Mouse (Mus musculus) erythroblast, embryonic 14.5 days (primary cell): ENCODE measurements around the gene Fyn. TPM values are rescaled to one million over a fixed set of nuclear protein-coding genes. Genes with fewer than 3 reads are reported as not detected.

Source experiments
- H3K27me3 ChIP-seq: 2 replicates; pipeline ENCODE4 v1.6.1; 2012; ENCODE audit warnings: inconsistent platforms; ENCODE audit not compliant: control insufficient read depth
- H3K36me3 ChIP-seq: 2 replicates; pipeline ENCODE4 v1.6.1; 2012; ENCODE audit warnings: mild to moderate bottlenecking, inconsistent platforms; ENCODE audit not compliant: control insufficient read depth
- H3K4me1 ChIP-seq: 2 replicates; pipeline ENCODE4 v1.6.1; 2012; ENCODE audit warnings: inconsistent platforms; ENCODE audit not compliant: control insufficient read depth
- H3K4me3 ChIP-seq: replicated peaks from 2 replicates; pipeline ENCODE3; 2012; ENCODE audit warnings: moderate library complexity, mild to moderate bottlenecking, inconsistent platforms
- H3K9me3 ChIP-seq: 2 replicates; pipeline ENCODE4 v1.6.1; 2012; ENCODE audit warnings: low read length, inconsistent platforms, mixed read lengths; ENCODE audit not compliant: control insufficient read depth
- GATA1 ChIP-seq: IDR thresholded peaks from 2 replicates; pipeline ENCODE4 v1.6.1; 2012; ENCODE audit warnings: low read length, inconsistent platforms, mixed read lengths
- TAL1 ChIP-seq: IDR thresholded peaks from 3 replicates; pipeline ENCODE4 v1.6.1; 2012; ENCODE audit warnings: low read length, inconsistent platforms, mixed read lengths
- polyA plus RNA-seq: library from polyadenylated mRNA; stranded (reverse); fragments of >175 nt; gene quantifications from 2 replicates; pipeline ENCODE4 v1.2.3, GENCODE M21; 2012

The Fyn gene
- polyA plus RNA-seq, 1 experiment: 1.1 TPM

DNA sequence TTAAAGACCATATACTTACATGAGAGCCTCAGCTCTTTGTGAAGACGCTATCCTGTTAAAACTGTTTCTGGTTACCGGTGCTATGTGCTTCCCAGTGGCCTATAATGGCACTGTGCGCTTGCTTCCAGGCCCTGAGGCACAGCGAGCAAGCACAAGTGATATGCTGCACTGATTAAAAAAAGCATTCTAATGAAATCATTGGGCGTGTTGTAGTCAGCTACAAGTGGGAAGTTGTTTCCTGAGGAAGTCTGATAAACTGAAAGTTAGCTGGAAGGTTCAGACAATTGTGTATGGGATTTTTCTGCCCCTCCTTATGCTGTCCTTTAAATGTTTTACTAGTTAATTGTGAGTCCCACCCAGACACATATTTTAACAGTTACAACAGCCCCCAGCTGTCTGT, 49.0 kb downstream of the Fyn start:
- Histone ChIP-seq H3K27me3 (no peaks in the 10 kb centered on the region), H3K36me3 (no peaks in the 10 kb centered on the region), H3K9me3 (no peaks in the 10 kb centered on the region), H3K4me3 (no peak overlapping the region), H3K4me1 (peaks cover 4% of the 10 kb centered on the region)
- TF ChIP-seq TAL1 (no peak), GATA1 (no peak)

DNA sequence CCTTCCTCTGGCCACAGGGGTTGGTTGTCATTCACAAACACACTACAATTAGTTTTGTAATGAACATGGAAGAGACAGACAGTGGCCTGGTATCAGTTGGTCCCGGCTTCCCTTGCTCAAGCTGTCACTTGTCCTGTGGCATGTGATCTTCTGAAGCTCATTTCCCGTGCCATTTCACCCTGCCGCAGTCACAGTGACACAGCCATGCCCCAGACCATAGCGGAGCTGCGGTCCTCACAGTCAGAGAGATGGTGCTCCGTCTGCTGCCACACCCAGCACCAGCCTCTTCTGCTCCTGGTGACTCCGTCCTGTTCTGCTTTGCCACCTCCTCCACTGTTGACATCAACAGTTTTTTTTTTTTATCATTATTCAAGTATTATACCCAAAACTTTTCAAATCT, 49.7 kb downstream of the Fyn start:
- Histone ChIP-seq H3K4me1 (peaks cover 2% of the 10 kb centered on the region; the same call in 1 of the 2 replicates), H3K36me3 (no peaks in the 10 kb centered on the region), H3K9me3 (no peaks in the 10 kb centered on the region), H3K27me3 (no peaks in the 10 kb centered on the region), H3K4me3 (no peak overlapping the region)
- no peak for TF ChIP-seq TAL1
- TF ChIP-seq GATA1: no peak

DNA sequence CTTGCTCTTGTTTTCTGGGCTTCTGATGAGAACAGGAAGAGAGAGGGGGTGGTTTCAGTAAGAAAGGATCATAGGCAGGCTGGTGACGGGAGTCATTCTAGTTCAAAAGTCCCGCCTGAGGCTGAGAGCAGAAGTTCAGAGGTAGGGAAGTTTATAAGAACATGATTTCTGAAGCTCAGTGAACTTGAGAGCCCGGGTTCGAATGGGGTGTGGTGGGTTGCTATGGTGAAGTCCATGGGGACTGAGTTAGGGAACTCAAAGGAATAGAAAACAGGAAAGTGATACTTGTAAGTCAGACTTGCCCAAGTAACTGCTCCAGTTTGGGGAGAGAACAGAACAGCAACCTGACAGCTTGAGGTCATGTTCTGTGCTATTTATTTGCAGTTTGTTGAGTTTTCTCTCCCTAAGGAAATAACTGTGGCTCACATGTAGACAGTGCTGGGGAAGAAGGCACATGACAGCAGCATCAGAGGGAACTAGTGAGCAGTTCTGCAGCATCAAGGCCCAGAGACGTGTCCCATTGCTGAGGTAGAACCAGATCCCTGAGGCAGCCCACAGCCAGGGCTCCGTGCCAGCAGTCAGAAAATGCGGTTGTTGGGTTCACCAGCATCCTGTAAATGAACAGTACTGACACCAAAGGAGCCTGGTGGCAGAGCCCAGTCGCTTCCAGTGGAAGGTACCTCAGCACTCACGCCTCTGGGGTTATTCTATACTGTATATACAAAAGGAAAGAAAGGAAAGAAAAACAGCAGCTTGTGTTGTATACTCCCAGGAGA, 52.4 kb downstream of the Fyn start:
- Histone ChIP-seq H3K4me3 (no peak overlapping the region), H3K36me3 (no peaks in the 10 kb centered on the region), H3K27me3 (no peaks in the 10 kb centered on the region), H3K4me1 (peaks cover 2% of the 10 kb centered on the region; the same call in 1 of the 2 replicates), H3K9me3 (no peaks in the 10 kb centered on the region)
- TF ChIP-seq TAL1 (no peak), GATA1 (no peak)

DNA sequence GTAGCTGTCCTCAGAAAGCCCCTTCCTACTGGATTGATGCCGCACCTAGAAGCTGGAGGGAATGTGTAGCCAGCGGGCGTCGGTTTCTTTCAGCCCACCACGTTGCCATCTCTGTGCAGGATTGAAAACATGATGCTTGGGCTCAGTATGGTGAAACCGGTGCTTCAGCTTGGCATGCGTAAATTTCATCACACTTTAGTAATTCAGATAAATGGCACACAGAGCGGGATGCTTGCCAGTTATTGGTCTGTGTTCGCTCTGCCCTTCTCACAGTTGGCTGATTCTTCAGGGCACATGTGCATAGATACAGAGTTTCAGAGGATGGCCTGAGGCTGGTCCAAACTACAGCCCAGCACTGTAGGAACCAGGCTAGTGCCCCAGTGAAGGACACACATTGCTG, 53.1 kb downstream of the Fyn start:
- H3K36me3 ChIP-seq: no peaks in the 10 kb centered on the region

DNA sequence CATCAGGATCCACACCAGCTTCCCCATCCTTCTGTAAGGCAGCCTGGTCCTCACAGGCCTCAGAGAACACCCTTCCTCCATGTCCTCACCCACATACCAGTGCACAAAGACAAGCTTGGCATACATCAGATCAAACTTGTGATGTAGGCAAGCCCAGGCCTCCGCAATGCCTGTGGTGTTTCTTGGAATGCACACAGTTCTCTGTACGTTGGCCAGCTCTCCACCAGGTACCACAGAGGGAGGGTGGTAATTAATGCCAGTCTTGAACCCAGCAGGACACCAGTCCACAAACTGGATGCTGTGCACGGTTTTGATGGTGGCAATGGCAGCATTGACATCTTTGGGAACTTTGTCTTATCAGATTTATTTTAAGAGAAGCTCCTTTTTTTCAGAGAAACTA, 56.0 kb downstream of the Fyn start:
- Histone ChIP-seq H3K4me1 (no peaks in the 10 kb centered on the region), H3K27me3 (no peaks in the 10 kb centered on the region), H3K9me3 (no peaks in the 10 kb centered on the region), H3K36me3 (no peaks in the 10 kb centered on the region), H3K4me3 (no peak overlapping the region)
- TF ChIP-seq GATA1 (no peak), TAL1 (no peak)

More for the DNA sequence above, 53.1 kb downstream of the Fyn start:
- H3K27me3 ChIP-seq: no peaks in the 10 kb centered on the region
- H3K9me3 ChIP-seq: no peaks in the 10 kb centered on the region
- H3K4me3 ChIP-seq: no peak overlapping the region
- TF ChIP-seq GATA1: no peak
- TF ChIP-seq TAL1: no peak
- peaks cover 2% of the 10 kb centered on the region; the same call in 1 of the 2 replicates for H3K4me1 ChIP-seq

DNA sequence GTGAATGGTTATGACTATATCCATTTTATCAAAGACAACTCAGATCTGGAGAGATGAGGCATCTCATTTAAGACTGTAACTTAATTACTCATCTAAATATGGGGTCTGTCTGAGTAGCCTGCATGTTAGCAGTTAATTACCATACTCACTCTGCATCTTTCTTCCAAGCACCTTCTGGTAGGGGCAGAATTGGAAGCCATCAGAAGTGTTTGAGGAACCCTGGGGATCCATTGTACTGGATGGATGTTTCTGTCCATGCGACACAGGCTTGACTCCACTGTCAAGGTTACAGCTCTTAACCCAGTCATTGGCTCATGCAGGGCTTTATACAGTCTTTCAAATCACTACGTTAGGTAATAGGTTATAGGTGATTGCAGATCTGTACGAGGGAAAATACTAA, 57.4 kb downstream of the Fyn start:
- Histone ChIP-seq H3K36me3 (no peaks in the 10 kb centered on the region), H3K9me3 (no peaks in the 10 kb centered on the region), H3K27me3 (no peaks in the 10 kb centered on the region), H3K4me3 (no peak overlapping the region), H3K4me1 (no peaks in the 10 kb centered on the region)
- TF ChIP-seq GATA1 (no peak), TAL1 (no peak)

DNA sequence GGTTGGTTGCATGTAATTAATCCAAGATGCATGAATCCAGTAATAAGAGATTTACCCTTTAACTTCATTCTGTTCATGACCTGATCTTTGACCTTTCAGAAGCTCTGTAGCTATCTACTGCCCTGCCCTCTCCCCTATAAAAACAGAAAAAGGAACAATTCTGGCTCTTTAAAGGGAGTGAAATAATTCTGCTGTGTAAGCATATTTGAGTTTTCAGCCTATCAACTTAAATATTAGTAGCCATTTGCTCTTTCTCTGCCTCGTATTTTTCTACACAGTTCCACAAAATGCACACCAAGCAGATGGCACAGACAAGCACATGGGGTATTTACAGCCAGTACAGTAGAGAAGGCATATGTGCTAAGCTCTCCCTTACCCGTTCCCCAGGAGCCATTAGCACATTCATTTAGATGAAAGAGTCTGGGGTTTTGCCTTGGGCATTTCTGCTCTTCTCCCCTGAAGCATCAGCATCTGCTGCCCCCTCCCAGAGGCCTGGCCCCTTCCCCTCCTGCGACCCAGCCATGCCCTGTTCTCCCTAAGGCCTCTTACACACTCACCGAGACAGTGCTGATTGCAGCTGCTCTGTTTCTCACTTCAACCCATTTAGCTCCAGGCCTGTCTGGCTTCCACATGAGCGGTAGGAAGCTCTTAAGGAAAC, 58.3 kb downstream of the Fyn start:
- Histone ChIP-seq H3K27me3 (no peaks in the 10 kb centered on the region), H3K4me1 (no peaks in the 10 kb centered on the region), H3K9me3 (no peaks in the 10 kb centered on the region), H3K4me3 (no peak overlapping the region), H3K36me3 (no peaks in the 10 kb centered on the region)
- no peak for TF ChIP-seq TAL1
- TF ChIP-seq GATA1: no peak

DNA sequence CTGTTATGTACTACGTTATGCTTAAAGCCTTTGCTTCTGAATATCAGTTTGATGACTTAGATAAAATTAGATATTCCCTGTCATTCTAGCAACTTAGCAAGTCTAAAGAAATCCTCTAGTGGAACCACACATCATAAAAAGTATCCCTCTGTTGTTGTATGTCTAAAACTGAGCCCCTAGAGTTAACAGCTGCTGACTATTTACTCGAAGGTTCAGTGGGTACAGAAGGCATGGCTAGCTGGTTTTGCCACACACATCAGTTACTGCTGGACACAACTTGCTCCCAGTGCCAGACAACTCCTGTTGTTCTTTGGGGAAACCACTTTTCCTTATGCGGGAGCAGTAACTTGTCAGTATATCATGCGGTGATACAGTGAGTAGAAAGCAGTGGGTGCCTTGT, 61.0 kb downstream of the Fyn start:
- Histone ChIP-seq H3K4me1 (no peaks in the 10 kb centered on the region; the same call in 1 of the 2 replicates), H3K36me3 (no peaks in the 10 kb centered on the region), H3K4me3 (no peak overlapping the region)

DNA sequence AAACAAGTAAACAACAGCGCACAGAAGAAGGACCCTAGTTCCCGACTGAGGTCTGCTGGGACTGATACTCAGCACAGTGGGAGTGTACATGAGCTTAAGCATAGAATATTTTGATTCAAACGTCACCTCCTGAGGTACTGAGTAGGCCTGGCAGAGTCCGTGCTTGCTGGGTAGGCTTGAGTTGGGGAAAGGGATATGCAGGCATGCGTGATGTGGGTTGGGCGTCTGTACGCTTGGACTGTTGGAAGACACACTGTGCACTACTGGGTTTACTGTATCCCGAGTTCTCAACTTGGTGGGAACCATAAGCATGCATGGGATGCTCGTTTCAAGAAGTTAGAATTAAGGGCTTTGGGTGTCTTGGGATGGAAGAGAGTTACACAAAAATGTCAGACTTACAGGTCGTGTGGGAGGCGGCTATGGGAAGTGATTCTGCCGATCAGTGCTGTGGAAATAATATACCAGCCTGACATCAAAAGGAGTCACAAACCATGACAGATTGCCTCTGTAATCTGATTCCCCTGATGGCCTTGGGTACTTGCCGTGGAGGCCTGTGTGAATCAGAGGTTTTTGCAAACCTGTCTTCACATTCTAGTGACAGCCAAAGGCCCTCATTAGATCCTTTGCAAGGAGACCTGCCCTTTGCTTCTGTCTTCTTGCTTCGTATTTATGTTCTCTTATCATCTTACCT, 61.6 kb downstream of the Fyn start:
- Histone ChIP-seq H3K27me3 (no peaks in the 10 kb centered on the region), H3K4me3 (no peak overlapping the region), H3K4me1 (no peaks in the 10 kb centered on the region; the same call in 1 of the 2 replicates), H3K9me3 (no peaks in the 10 kb centered on the region), H3K36me3 (no peaks in the 10 kb centered on the region)
- TF ChIP-seq GATA1 (no peak), TAL1 (no peak)

More for the DNA sequence above, 61.0 kb downstream of the Fyn start:
- Histone ChIP-seq H3K27me3 (no peaks in the 10 kb centered on the region), H3K9me3 (no peaks in the 10 kb centered on the region)
- TF ChIP-seq TAL1: no peak
- no peak for TF ChIP-seq GATA1
